Mouse (Mus musculus) ovary, postnatal 36 days (tissue): ENCODE results near the gene Ttc7b.

Experiments used
- DNase-seq: peaks from one replicate; pipeline ENCODE4 v3.0.0; 2022; ENCODE audit warnings: low spot score, mixed read lengths

The Ttc7b gene

GRCm38 (mm10) chr12:100269967-100270662, 250.5 kb downstream of the Ttc7b start:
- no peak for DNase-seq

- DNase-seq = peak; percentile 71
Observed at GRCm38 (mm10) chr12:100268011-100268410, 252.6 kb downstream of the Ttc7b start.

- DNase-seq = peak; percentile 51
Observed at GRCm38 (mm10) chr12:100265546-100266309, 254.9 kb downstream of the Ttc7b start.

- DNase-seq = no peak
Observed at GRCm38 (mm10) chr12:100264941-100265340, 255.7 kb downstream of the Ttc7b start.

GRCm38 (mm10) chr12:100262846-100263245, 257.8 kb downstream of the Ttc7b start:
- no peak for DNase-seq

- DNase-seq = no peak
Observed at GRCm38 (mm10) chr12:100261761-100262160, 258.9 kb downstream of the Ttc7b start.

- no peak for DNase-seq
Observed at GRCm38 (mm10) chr12:100260151-100260550, 260.5 kb downstream of the Ttc7b start.

- no peak for DNase-seq
Observed at GRCm38 (mm10) chr12:100257779-100258178, 262.8 kb downstream of the Ttc7b start.

GRCm38 (mm10) chr12:100255441-100255949, 265.1 kb downstream of the Ttc7b start:
- DNase-seq = no peak

- DNase-seq = no peak
Observed at GRCm38 (mm10) chr12:100254471-100254870, 266.2 kb downstream of the Ttc7b start.
